23 mouse cellular contexts compared by ENCODE assay signal in genomic region chr6:148528611-148529010, GRCm38 (mm10).
"Had no signal": no experiment of that assay in that cellular context is flagged by ENCODE, and none has a peak within 500 bp of the region (broad histone marks: within the 10 kb centered on the region; RNA-seq: fewer than 3 reads in every experiment).

No protein-coding gene starts in this region.

- H3K4me2 ChIP-seq: heart, embryonic 12.5 days; hindbrain, embryonic 12.5 days; hindbrain, embryonic 14.5 days; limb, embryonic 13.5 days; limb, embryonic 15.5 days; liver, embryonic 12.5 days had no signal

- ATAC-seq: hindbrain, embryonic 16.5 days; intestine, embryonic 16.5 days; liver, embryonic 12.5 days had no signal

- H3K4me3 ChIP-seq: gastrocnemius, adult 2 months; heart, adult 2 months; heart, embryonic 12.5 days; hindbrain, embryonic 10.5 days; hindbrain, embryonic 12.5 days; limb, embryonic 13.5 days; limb, embryonic 15.5 days; liver, embryonic 12.5 days had no signal

- H3K27ac ChIP-seq: gastrocnemius, adult 2 months; heart, adult 2 months; hindbrain, embryonic 10.5 days; hindbrain, embryonic 12.5 days; hindbrain, embryonic 14.5 days; limb, embryonic 13.5 days; limb, embryonic 15.5 days; liver, embryonic 12.5 days; liver, embryonic 14.5 days had no signal

- H3K9me3 ChIP-seq: heart, embryonic 12.5 days; hindbrain, embryonic 10.5 days; hindbrain, embryonic 12.5 days; limb, embryonic 13.5 days; limb, embryonic 15.5 days; liver, embryonic 12.5 days had no signal

- H3K27me3 ChIP-seq: heart, embryonic 12.5 days; hindbrain, embryonic 12.5 days; limb, embryonic 13.5 days; limb, embryonic 15.5 days; liver, embryonic 12.5 days had no signal

- H3K36me3 ChIP-seq: heart, embryonic 12.5 days; hindbrain, embryonic 10.5 days; hindbrain, embryonic 12.5 days; limb, embryonic 13.5 days; limb, embryonic 15.5 days; liver, embryonic 12.5 days had no signal

- DNase-seq: gastrocnemius, adult 2 months; gastrocnemius, postnatal 10 days; gastrocnemius, postnatal 25 days; heart, adult 2 months; heart, postnatal 10 days; heart, postnatal 4 days; kidney, adult 11 months; kidney, adult 9 months; kidney, postnatal 14 days; kidney, postnatal 36 days; layer of hippocampus, adult 9-11 months; layer of hippocampus, postnatal 36 days; left cerebral cortex, postnatal 4 days had no signal

- H3K9ac ChIP-seq: heart, embryonic 12.5 days; hindbrain, embryonic 12.5 days; hindbrain, embryonic 14.5 days; limb, embryonic 13.5 days; limb, embryonic 15.5 days; liver, embryonic 12.5 days; liver, embryonic 14.5 days had no signal

- H3K4me1 ChIP-seq: heart, embryonic 12.5 days; hindbrain, embryonic 12.5 days; limb, embryonic 13.5 days; limb, embryonic 15.5 days had no signal
